Mouse (Mus musculus) forelimb bud, embryonic 11.5 days (tissue): ENCODE results near the gene Axin1.
"Not testable (repeated sequence)": the region's sequence is repeated elsewhere in the genome, so short reads cannot be mapped to it uniquely, and the experiment has no call there.

ENCODE experiments used
- DNase-seq: peaks from one replicate; pipeline ENCODE4 v3.0.0-alpha.2; 2012; ENCODE audit warnings: low read depth, low spot score

The Axin1 gene

DNA sequence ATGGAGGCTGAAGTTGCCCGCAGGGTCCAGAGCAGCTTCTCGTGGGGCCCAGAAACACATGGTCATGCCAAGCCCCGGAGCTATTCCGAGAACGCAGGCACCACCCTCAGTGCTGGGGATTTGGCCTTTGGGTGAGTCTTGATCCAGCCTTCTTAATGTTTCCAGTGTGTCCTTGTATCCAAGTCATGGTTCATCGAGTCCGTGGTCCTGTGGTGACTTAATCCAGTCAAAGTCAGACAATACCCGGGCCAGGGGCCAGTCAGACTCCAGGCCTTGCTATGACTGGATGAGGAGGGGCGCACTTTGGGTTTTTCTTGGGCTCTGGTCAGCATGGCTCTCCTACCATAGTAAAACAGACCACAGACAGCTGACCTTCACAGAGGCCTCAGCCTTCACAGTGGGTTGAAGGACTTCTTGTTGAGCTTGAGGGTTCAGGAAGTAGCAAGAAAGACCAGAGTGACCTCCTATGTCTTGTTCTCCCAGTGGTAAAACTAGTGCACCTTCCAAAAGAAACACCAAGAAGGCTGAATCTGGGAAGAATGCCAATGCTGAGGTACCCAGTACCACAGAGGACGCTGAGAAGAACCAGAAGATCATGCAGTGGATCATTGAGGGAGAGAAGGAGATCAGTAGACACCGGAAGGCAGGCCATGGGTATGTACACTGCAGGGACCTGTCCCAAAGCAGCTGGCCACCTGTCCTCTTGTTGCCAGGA, 49.8 kb downstream of the Axin1 start:
- no peak for DNase-seq

DNA sequence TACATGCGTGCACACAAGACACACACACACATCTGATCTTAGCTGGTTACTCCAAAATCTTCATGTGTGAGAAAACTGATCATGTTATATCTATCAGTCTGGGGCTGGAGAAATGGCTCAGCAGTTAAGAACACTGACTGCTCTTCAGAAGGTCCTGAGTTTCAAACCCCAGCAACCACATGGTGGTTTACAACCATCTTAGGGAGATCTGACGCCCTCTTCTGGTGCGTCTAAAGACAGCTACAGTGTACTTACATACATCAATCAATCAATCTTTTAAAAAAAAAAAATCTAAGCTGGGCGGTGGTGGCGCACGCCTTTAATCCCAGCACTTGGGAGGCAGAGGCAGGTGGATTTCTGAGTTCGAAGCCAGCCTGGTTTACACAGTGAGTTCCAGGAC, 53.0 kb downstream of the Axin1 start:
- not testable (repeated sequence) for DNase-seq

DNA sequence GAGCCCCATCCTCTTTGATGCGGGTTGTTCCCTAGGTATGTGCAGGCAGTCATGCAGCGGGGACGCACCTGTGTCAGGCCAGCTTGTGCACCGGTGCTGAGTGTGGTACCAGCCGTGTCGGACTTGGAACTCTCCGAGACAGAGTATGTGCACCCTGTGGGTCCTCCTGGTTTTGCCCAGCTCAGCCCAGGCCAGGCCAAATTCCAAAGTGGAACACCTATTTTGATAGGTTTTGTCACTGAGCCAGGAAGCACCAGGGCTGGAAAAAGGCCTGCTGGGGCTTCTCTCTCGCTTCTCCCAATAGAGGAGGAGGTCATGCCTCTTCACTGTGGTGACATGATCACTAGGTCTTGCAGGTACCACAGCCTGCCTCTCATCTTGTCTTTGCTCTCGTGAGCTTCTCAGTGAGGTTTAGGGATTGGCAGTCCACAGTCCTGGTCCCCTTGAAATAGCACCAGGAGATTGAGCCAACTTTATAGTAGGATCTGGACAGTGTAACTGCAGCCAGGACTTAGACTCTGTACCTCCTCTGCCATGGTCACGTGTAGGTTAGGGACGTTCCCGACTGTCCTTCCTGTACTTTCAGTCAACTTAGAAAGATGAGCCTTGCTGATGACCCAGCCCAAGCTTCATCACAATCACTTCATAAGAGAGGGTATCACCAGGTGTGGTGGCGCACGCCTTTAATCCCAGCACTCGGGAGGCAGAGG, 54.1 kb downstream of the Axin1 start:
- DNase-seq, result no peak

DNA sequence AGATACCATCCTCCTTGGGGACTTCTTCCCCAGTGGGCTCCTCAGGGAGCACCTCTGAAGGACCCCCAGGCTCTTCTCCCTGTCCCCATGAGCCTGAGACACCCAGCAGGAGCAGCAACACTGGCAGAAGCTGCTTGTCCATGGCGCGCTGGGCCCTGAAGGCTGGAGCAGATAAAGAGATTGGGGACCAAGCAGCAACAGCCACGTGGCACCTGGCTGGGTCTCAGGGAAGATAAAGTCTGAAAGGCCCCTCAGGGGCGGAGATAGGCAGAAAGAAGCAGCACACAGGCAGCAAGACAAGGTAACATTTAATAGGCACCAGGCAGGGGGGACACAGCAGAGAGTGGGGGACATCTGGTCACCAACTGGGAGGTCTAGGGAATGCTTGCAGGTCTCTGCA, 60.4 kb downstream of the Axin1 start, which contains the start of gene Pdia2:
Gene Pdia2, minus strand, starts transcription at position 196 of the 400 bp plus-strand sequence.
- DNase-seq, result no peak

DNA sequence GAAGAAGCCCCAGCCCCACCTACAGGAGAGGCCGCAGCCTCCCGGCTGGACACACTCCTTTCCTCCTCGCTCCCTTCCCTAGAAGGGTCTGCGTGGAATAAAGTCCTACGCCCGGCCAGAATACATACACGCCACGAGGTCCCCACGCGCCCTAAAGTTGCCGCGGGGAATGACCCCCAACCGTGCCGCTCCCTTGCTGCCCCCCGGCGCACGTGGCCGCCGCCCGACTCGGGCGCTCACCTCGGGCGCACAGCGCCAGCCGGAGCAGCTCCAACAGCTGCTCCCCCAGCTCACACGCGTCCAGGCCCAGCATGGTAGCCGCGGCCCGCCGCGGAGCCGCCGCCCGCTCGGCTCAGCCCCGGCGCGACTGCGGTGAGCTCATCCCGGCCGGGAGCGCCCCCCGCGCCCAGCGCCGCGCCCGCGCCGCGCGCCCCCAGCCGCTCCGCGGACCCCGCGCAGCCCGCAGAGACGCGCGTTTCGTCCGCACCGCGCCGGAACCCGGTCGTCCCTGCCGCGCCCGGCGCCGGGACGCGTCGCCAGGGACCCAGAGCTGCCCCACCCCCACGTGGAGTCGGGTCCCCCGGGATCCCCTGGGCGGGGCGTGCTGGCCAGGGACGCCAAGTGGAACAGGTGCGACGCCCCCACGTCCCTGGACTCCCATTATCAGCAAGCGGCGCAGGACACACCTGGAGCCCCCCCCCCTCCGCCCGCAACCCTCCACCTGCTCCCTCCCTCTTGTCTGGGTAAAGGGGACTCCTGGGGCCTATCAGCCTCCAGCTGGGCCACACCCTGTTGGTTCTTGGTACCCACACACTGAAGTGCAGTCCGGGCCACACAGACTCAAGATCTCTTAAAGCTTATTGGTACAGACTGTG, 62.6 kb downstream of the Axin1 start:
- DNase-seq, result no peak

DNA sequence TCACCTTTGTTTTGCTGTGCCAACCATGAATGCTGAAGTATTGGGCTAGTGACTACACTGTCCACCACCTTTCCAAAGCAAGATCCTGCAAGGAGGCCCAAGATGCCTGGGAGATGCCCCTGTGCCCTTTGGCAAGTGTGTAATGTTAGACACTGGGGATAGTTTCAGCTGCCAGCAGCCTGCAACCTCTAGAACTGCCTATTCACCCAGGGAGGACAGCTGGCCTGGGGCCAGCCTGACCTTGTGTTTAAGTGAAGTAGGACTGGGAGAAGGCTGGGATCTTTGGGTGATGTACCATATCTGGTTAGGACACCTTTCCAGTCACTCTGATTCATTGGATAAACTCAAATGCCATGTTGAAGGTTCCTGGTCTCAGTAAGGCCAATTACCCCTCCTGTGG, 63.5 kb downstream of the Axin1 start:
- no peak for DNase-seq

DNA sequence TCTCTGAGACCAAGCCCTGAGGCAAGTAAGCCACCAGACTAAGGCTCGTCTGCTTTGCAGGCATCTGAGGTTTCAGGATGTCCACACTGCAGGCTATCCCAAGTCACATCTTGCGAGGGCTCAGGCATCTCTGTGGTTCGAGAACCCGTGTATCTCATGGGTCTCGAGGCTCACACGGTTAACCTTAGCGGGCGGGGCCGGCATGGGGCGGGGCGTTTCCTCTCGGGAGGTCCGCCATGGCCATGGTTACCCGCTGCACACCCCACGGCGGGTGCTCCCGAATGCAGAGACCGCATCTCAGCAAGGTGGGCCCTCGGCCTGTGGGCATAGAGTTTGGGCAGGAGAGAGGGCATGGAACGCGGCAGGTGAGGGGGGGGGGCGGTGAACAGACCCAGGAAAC, 64.2 kb downstream of the Axin1 start, which contains the start of gene Rgs11:
Gene Rgs11, plus strand, starts transcription at position 215 of the 400 bp plus-strand sequence.
- no peak for DNase-seq

DNA sequence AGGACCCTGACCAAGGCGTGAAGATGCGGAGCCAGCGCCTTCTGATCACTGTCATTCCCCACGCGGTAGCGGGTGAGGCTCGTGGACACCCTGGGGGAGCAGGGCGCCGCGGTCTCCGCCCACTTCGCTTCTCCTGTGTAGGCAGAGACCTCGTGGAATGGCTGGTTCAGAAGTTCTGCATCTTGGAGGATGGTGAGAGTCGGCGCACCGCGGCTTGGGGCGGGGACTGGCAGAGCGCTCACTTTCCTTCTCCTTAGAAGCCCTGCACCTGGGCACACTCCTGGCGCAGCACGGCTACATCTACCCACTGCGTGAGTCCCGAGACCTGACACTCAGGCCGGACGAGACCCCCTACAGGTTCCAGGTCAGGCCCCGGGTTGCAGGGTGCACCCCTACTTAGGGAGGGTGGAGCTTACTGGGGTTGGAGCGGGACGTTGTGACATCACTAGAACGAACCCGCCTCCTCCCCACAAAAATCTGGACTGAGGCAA, 64.9 kb downstream of the Axin1 start:
- no peak for DNase-seq

DNA sequence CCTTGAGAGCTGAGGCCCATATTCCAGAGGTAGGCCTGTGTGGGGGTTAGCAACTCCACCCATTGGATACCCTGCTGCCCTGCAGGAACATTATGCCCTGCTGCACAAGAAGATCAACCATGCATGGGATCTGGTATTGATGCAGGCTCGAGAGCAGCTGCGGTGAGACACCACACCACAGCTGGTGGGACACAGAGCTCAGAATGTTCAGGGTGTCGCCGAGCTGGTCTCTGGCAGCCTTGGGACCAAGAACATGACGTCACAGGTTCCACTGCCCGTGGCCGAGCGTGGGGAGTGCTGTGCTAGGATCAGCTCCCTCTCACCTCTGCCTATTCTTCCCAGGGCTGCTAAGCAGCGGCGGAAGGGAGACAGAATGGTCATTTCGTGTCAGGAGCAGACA, 66.3 kb downstream of the Axin1 start:
- no peak for DNase-seq

DNA sequence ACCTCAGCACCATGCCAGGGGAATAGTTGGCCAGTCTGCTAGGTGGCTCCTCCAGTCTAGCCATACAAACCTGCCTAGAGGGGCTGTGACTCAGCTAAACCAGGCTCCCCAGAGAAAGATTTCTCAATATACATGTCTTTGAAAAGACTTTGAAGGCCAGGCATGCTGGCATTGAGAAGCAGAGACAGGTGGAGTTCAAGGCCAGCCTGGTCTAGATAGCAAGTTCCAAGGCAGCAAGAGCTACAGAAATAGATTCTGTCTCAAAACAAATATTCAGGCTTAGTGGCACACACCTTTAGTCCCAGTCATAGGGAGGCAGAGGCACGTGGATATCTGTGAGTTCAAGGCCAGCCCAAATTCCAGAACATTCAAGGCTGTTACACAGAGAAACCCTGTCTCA, 67.9 kb downstream of the Axin1 start:
- DNase-seq, result no peak

DNA sequence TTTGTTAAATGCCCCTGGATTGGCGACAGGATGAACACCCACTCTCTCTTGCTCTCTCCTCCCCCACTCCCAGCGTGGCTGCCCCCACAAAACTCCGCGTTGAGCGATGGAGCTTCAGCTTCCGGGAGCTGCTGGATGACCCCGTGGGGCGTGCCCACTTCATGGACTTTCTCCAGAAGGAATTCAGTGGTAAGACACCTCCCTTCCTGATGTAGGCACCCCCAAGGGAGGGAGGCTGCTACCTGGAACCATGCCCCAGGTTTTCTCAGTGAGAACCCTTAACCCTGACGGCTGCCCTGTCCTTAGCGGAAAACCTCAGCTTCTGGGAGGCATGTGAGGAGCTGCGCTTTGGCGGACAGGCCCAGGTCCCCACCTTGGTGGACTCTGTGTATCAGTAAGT, 69.2 kb downstream of the Axin1 start, which contains the start of gene Arhgdig:
Gene Arhgdig, minus strand, starts transcription at position 101 of the 400 bp plus-strand sequence.
- no peak for DNase-seq

DNA sequence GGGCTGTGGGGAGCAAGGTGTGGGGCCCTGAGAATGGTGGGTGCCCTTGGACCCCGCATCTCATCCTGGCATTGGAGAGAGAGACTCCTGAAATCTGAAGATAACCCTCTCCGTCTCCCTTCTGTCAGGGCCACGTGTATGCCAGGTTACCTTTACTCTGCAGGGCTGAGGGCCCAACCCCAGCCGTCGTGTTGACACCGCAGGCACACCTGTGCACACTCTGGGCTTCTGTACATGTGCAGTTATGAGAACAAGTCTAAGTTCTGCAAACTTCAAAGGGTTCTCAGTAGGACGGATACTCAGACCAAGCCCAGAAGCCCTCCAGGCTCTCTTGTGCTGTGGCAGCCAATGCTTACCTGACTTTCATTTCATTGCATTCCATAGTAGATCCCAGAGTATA, 73.8 kb downstream of the Axin1 start:
- DNase-seq, result no peak

DNA sequence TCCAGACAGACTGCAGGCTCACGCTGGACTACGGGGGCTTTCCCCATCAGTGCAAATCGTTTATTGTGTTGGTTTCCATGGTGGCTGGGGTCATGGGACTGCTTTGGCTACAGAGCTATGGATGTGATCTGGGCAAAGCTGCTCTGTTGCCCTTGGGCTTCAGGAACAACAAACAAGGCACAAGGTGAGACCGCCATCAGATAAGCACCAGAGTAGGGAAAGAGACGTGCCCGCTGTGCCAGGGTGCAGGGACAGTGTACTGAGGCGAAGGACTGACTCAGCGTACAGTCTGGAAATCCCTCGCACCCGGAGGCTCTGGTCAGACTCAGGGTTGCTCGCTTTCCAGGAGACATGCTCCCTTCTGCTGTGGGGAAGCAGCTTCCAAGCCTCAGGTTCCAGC, 74.2 kb downstream of the Axin1 start:
- no peak for DNase-seq

DNA sequence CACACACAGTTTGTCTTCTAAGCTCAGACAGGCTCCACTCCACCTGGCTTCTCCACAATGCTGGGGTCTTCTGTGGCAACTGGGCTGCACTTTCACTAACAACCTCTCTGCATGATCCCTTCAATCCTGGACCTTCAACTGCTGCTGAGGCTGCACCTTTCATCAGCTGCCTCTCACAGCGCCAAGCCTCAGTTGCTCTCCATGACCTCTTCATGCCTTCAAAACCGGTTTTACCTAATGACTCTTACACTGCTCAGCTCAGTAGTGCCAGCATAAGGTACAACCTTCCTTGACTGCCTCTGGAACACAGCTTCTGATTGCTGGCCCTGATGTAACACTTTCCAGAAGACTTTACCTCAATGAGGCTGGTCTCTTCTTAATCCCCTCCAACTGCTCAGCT, 83.0 kb downstream of the Axin1 start:
- DNase-seq, result no peak

DNA sequence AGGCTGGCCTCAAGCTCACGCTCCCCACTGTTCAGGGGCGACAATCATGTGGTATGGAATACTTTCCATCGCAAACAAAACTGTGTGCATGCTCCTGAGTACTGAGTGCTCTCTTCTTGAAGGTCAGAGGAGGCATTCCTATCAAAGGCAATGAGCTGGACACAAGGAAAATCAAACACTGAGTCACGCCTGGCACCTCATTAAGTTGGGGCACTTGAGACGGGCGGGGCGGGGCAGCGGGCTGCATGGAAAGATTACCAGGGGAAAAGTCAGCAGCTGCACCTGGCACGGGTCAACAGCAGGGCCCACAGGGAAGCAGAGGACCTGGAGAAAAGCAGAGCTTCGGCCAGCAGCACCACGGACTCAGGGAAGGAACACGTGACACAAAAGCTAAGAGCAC, 86.7 kb downstream of the Axin1 start:
- DNase-seq, result no peak

DNA sequence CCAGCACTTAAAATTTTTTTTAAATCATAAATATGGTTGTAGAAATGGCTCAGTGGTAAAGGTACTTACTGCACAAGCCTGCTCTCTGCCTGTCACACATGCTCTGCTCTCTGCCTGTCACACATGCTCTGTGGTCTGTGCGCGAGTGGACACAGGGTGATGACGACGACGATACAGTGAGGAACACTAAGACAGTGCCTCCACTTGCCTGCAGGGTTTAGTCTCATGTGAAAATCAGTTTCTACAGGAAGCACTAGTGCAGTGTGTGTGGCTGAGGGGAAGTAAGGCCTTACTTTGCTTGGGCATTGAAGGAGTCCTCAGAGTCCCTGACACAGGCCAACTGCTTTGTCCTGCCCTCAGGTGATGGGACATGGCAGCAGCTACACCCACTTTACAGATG, 91.3 kb downstream of the Axin1 start:
- no peak for DNase-seq

DNA sequence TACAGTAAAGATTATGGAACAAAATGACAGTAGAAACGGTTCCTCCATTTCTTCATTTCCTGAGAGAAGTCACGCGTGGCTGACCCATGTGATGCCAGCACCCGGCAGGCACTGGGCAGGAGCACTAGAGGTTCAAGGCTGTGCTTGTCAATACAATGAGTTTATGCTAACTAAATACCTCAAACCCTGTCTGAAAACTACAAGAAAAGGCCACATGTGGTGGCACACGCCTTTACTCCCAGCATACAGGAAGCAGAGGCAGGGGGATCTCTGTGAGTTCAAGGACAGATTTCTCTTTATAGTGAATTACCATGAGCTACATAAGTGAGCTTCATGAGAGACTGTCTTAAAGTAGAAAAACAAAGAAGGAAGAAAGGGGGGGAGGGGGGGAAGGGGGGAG, 92.7 kb downstream of the Axin1 start:
- DNase-seq, result no peak

DNA sequence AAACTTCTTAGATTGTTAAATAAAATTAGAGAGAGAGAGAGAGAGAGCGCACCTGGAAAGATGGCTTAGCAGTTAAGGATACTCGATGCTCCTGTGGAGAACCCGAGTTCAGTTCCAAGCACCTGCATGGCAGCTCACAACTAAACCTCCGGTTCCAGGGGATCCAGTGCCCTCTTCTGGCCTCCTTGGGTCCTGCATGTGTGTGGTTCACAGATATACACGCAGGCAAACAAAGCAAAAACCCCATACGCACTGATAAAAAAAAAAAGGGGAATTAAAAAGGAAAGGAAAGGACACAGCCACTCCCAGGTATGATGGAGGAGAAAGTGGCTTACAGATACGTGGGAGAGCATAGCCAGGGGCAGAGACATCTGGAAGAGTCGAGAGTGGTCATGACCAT, 94.4 kb downstream of the Axin1 start:
- no peak for DNase-seq

DNA sequence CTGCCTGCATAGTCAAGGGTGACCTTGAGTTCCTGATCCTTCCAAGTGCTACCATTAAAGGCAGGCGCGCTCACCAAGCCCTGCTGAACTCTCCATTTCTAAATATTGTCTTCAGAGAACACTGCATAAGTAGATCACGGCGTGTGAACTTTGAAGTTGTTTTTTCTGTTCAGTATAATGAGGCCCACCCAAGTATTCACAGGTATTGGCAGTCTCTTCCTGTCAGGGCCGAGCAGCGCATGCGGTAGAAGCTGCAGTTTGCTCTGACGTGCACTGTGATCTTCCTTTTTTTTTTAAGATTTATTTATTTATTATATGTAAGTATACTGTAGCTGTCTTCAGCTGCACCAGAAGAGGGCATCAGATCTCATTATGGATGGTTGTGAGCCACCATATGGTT, 95.9 kb downstream of the Axin1 start:
- DNase-seq, result no peak

DNA sequence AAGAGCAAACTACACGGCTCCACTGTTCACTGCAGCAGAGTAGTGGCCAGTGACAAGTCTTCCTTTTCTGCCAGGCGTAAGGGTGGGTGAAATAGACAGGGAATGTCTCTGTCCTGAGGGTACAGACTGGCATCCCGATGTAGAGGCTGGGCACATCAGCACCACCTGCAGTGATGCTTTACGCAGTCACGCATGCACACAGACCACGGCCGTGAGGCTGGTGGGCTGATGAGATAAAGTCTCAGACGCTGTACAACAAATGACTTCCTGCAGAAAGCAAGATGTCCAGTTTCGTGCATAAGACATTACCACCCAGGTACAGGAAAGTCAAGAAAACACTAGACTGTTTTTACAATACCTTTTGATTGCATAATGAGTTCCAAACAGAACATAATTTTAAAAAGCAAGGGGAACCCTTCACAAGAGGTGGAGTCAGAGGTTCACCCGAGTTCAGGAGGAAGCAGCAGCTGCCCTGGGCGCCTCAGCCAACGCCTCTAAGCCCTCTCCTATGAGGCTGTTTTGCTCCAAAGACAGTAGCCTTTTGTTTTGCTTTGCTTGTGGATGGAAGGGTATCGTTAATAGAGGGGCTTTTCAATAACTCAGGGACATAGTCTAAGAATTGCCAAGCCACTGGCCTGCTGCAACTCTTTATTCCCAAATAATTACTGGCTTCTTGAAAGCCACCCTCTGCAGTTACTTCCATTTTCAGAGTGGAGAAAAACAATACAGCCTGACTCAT, 96.8 kb downstream of the Axin1 start:
- no peak for DNase-seq

DNA sequence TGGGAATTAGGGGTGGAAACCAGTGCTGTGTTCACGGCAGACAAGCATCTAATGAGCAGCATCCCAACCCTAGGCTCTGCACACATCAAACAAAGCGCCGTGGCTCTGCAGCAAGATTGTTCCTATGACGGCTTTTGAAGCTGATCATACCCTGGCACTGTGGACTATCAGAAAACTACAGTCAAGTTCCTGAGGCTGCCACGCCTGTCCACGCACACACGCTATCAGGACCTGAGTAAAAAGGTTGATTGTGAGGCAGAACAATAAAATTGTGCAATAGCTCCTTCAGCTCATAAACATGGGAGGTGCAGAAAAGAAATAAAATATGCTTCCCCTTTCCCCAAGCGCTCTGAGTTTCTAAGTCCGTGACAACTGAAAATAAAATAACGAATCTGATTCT, 99.2 kb downstream of the Axin1 start:
- no peak for DNase-seq
